Mouse (Mus musculus) heart, adult 2 months (tissue): Measurements from ENCODE around the gene Arhgap35. TPM values are rescaled to one million over a fixed set of nuclear protein-coding genes. Genes with fewer than 3 reads are reported as not detected.

Experiments used
- DNase-seq, 2 experiments: peaks; one replicate each; pipeline ENCODE4 v3.0.0; 2021
- H3K27ac ChIP-seq: fragments of 200-600 bp; 2 replicates; pipeline ENCODE4 v1.8.1; 2022
- H3K27me3 ChIP-seq: fragments of 200-500 bp; 2 replicates; pipeline ENCODE4 v1.6.1; 2012; ENCODE audit warnings: mild to moderate bottlenecking, low read length, inconsistent platforms, mixed read lengths; ENCODE audit not compliant: control insufficient read depth, insufficient read depth
- H3K36me3 ChIP-seq: fragments of 200-500 bp; 2 replicates; pipeline ENCODE4 v1.6.1; 2012; ENCODE audit warnings: low read length, inconsistent platforms; ENCODE audit not compliant: control insufficient read depth, insufficient read depth
- H3K4me1 ChIP-seq: fragments of 200-500 bp; 2 replicates; pipeline ENCODE4 v1.6.1; 2011; ENCODE audit warnings: low read length; ENCODE audit not compliant: control insufficient read depth, insufficient read depth
- H3K4me3 ChIP-seq: fragments of 200-600 bp; 2 replicates; pipeline ENCODE4 v1.8.1; 2022
- H3K79me2 ChIP-seq: fragments of 200-500 bp; replicated peaks from 2 replicates; pipeline ENCODE4 v1.6.1; 2012; ENCODE audit warnings: mild to moderate bottlenecking, inconsistent platforms, low read length, moderate library complexity, mixed read lengths; ENCODE audit not compliant: control insufficient read depth, insufficient read depth
- H3K9ac ChIP-seq: fragments of 200-500 bp; 2 replicates; pipeline ENCODE4 v1.6.1; 2012; ENCODE audit warnings: low read depth, mild to moderate bottlenecking, control low read depth, inconsistent platforms, low read length, mixed read lengths
- CTCF ChIP-seq: fragments of 200-600 bp; IDR thresholded peaks from 2 replicates; pipeline ENCODE4 v1.8.1; 2022; ENCODE audit warnings: antibody characterized with exemption, mild to moderate bottlenecking, moderate library complexity
- EP300 ChIP-seq: fragments of 200-500 bp; IDR thresholded peaks from 2 replicates; pipeline ENCODE4 v1.6.1; 2011; ENCODE audit warnings: low read depth, low read length, control low read depth; ENCODE audit not compliant: insufficient read depth
- POLR2A ChIP-seq: fragments of 200-500 bp; IDR thresholded peaks from 2 replicates; pipeline ENCODE4 v1.6.1; 2011; ENCODE audit warnings: mild to moderate bottlenecking, low read depth, low read length, control low read depth; ENCODE audit not compliant: insufficient read depth
- WGBS: fragments of 180-500 bp; shearing (Covaris S2); methylation state at CpG from one replicate; pipeline ENCODE4 v1.1.7; 2018; 5-methylcytosine and 5-hydroxymethylcytosine counted together
- intact Hi-C: fragments of 180-260 bp; cut with DNase I; formaldehyde crosslinking; loops from one replicate; pipeline ENCODE4 v1.15.1; 2025
- polyA plus RNA-seq: library from polyadenylated mRNA; depleted of rRNA; stranded (reverse); fragments of >200 nt; gene quantifications from 2 replicates; pipeline ENCODE4 v1.2.3, GENCODE M21; 2012
- total RNA-seq, 2 experiments: library from RNA; stranded (reverse); gene quantifications; 2 replicates each; pipeline ENCODE4 v1.2.3; 2021

Gene Arhgap35
- total and polyA plus RNA-seq, 3 experiments = 15.6 to 33.8 (median 32.5) TPM

GRCm38 (mm10) chr7:16525995-16526394, 88.8 kb downstream of the Arhgap35 start:
- no peak overlapping the region for H3K9ac ChIP-seq
- no peaks in the 10 kb centered on the region for H3K27me3 ChIP-seq
- intact Hi-C loops = no loop called here
- H3K4me3 ChIP-seq = no peak overlapping the region
- WGBS = 71% methylated on average over 2 of the region's 2 CpGs
- peaks cover 5% of the 10 kb centered on the region; the same call in 1 of the 2 replicates for H3K36me3 ChIP-seq
- H3K79me2 ChIP-seq = no peaks in the 10 kb centered on the region
- TF ChIP-seq CTCF (no peak), EP300 (no peak), POLR2A (no peak)
- H3K27ac ChIP-seq = peak overlapping the region; percentile 0; the same call in 1 of the 2 replicates
- peaks cover 10% of the 10 kb centered on the region for H3K4me1 ChIP-seq
- peak in 1 of 2 experiments; percentile 47 for DNase-seq

DNA sequence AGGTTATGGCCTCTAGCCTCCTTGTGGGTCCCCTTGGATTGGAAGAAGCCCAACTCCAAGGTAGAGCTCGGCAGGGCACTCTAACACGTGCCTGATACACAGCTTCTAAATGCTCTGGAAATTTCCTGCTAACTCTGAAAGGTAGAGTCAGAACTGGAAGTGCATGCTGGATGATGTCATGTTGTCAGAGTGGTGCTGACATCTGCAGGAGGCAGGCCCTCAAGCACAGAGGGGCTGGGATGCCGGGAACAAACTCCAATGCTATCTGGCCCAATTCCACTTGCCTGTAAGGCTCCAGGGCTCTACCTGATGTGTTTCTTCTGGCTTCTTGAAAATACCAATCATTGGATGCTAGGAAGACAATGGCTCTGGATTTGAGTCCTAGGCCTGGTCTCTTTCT, 89.3 kb downstream of the Arhgap35 start:
- TF ChIP-seq POLR2A = no peak
- TF ChIP-seq EP300 = no peak
- TF ChIP-seq CTCF = no peak
- intact Hi-C loops = no loop called here
- Histone ChIP-seq H3K27ac (peak overlapping the region; percentile 0; the same call in 1 of the 2 replicates), H3K4me1 (peaks cover 10% of the 10 kb centered on the region), H3K36me3 (peaks cover 5% of the 10 kb centered on the region; the same call in 1 of the 2 replicates), H3K4me3 (no peak overlapping the region), H3K79me2 (no peaks in the 10 kb centered on the region), H3K27me3 (no peaks in the 10 kb centered on the region), H3K9ac (no peak overlapping the region)
- peak; percentile 41 to 42 for DNase-seq
- WGBS = 35% methylated on average over 3 of the region's 3 CpGs

- no peaks in the 10 kb centered on the region for H3K27me3 ChIP-seq
- no peak overlapping the region for H3K4me3 ChIP-seq
- intact Hi-C loops = loop anchor here (5.0 kb wide), 1 partner anchor 88 kb away; the partner anchor contains the start of gene Arhgap35
- peaks cover 5% of the 10 kb centered on the region; the same call in 1 of the 2 replicates for H3K36me3 ChIP-seq
- peak; percentile 61 to 77 for DNase-seq
- peak overlapping the region; percentile 6 for H3K27ac ChIP-seq
- no peaks in the 10 kb centered on the region for H3K79me2 ChIP-seq
- TF ChIP-seq POLR2A = no peak
- no peak for TF ChIP-seq CTCF
- TF ChIP-seq EP300 = peak; percentile 55; the same call in 1 of the 2 replicates
- no peak overlapping the region for H3K9ac ChIP-seq
- H3K4me1 ChIP-seq = peaks cover 12% of the 10 kb centered on the region
- 53% methylated on average over 2 of the region's 2 CpGs for WGBS
Observed at GRCm38 (mm10) chr7:16524308-16524707, 90.5 kb downstream of the Arhgap35 start.

DNA sequence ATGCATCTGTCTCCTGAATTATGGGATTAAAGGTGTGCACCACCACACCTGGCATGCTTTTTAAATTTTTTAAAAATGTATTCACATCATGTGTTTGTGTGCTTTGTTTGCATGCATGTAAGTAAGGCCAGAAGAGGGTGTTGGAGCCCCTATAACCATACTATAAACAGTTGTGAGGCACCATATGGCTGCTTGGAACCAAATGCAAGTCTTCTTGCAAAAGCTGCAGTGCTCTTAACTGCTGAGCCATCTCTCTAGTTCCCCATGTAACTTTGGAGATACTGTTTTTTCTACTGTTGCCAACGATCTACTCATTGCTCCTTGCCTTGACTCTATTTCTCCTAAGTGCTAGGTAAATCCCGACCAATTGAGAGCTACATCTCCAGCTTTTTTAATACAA, 95.5 kb downstream of the Arhgap35 start:
- 93% methylated on average over 2 of the region's 2 CpGs for WGBS
- H3K79me2 ChIP-seq = 0 out of 2 replicates have a peak, but pooled peaks cover 2% of the 10 kb centered on the region
- H3K9ac ChIP-seq = no peak overlapping the region
- peaks cover 3% of the 10 kb centered on the region; the same call in 1 of the 2 replicates for H3K36me3 ChIP-seq
- H3K4me1 ChIP-seq = peaks cover 11% of the 10 kb centered on the region
- H3K27ac ChIP-seq = no peak overlapping the region
- intact Hi-C loops = no loop called here
- no peak for DNase-seq
- TF ChIP-seq POLR2A = no peak
- TF ChIP-seq CTCF = no peak
- TF ChIP-seq EP300 = no peak
- no peaks in the 10 kb centered on the region for H3K27me3 ChIP-seq
- no peak overlapping the region for H3K4me3 ChIP-seq

GRCm38 (mm10) chr7:16517198-16517597, 97.6 kb downstream of the Arhgap35 start:
- intact Hi-C loops = no loop called here
- Histone ChIP-seq H3K4me3 (no peak overlapping the region), H3K36me3 (peaks cover 2% of the 10 kb centered on the region; the same call in 1 of the 2 replicates), H3K4me1 (peaks cover 7% of the 10 kb centered on the region; the same call in 1 of the 2 replicates), H3K9ac (no peak overlapping the region), H3K27me3 (no peaks in the 10 kb centered on the region), H3K79me2 (0 out of 2 replicates have a peak, but pooled peaks cover 2% of the 10 kb centered on the region), H3K27ac (no peak overlapping the region)
- TF ChIP-seq CTCF (no peak), POLR2A (no peak)
- no peak for DNase-seq
- WGBS = 68% methylated on average over 5 of the region's 5 CpGs

- H3K79me2 ChIP-seq = no peaks in the 10 kb centered on the region; the same call in 1 of the 2 replicates
- H3K27me3 ChIP-seq = no peaks in the 10 kb centered on the region
- WGBS = 8% methylated on average over 3 of the region's 3 CpGs
- H3K4me3 ChIP-seq = no peak overlapping the region
- H3K36me3 ChIP-seq = peaks cover 7% of the 10 kb centered on the region; the same call in 1 of the 2 replicates
- no peak overlapping the region for H3K9ac ChIP-seq
- DNase-seq = peak; percentile 63 to 69
- TF ChIP-seq EP300 = peak; percentile 70; the same call in 1 of the 2 replicates
- TF ChIP-seq CTCF = peak; percentile 87
- no peak for TF ChIP-seq POLR2A
- no peak overlapping the region for H3K27ac ChIP-seq
- intact Hi-C loops = loop anchor here (1.0 kb wide), 1 partner anchor 110 kb away; no protein-coding TSS in a partner anchor
- peaks cover 13% of the 10 kb centered on the region for H3K4me1 ChIP-seq
Observed at GRCm38 (mm10) chr7:16507284-16507683, 107.5 kb downstream of the Arhgap35 start.
